Mouse (Mus musculus) heart, adult 2 months (tissue): ENCODE measurements around the gene Dpagt1.

ENCODE experiments used
- CTCF ChIP-seq: fragments of 200-600 bp; IDR thresholded peaks from 2 replicates; pipeline ENCODE4 v1.8.1; 2022; ENCODE audit warnings: antibody characterized with exemption, mild to moderate bottlenecking, moderate library complexity
- EP300 ChIP-seq: fragments of 200-500 bp; IDR thresholded peaks from 2 replicates; pipeline ENCODE4 v1.6.1; 2011; ENCODE audit warnings: low read depth, low read length, control low read depth; ENCODE audit not compliant: insufficient read depth
- POLR2A ChIP-seq: fragments of 200-500 bp; IDR thresholded peaks from 2 replicates; pipeline ENCODE4 v1.6.1; 2011; ENCODE audit warnings: mild to moderate bottlenecking, low read depth, low read length, control low read depth; ENCODE audit not compliant: insufficient read depth

DNA sequence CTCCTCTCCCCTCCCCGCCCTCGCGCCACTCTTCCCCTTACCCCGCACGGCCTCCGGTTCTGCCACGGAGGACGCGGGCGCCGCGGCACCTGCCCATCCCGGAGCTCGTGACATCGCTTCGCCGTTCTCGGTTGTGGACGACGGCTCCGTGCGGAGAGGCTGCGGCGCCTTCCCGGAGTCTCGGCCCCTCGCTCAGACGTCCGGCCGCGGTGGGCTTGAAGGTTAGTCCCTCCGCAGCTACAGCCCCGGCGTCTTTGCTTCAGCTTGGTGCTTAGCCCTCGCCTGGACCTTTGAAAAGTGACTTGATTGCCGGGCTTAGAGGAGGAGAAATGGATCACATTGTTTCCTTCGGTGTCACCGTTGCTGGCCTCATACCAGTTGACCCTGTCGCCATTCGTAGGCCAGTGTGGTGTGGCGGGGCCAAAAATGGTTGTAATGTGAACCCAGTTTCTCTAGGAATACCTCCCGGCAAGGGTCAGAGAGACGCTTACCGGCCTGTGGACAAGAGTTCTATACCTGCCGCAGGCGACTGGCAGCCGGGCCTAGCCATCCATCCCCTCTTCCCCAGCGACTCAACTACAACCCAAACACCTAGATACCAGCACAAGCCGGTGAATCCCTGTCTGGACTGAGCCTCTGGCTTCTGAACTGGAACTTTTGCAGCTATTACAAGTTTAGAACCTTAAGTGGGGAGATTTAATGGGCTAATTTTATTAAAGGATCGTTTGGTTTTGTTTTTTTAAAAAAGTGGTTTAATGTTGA, 9.7 kb downstream of the Dpagt1 start:
- TF ChIP-seq CTCF (no peak), EP300 (no peak), POLR2A (no peak)
